Mouse (Mus musculus) c-Kit-negative CD71-positive TER-119-positive erythroid progenitor cells, embryonic 14.5 days (primary cell): Measurements from ENCODE around the gene Olfr1158.
"Not testable (repeated sequence)": the region's sequence is repeated elsewhere in the genome, so short reads cannot be mapped to it uniquely, and the experiment has no call there.

Experiments used
- DNase-seq: peaks from one replicate; pipeline ENCODE4 v3.0.0-alpha.2; 2013; ENCODE audit warnings: low read depth, low spot score

Gene Olfr1158

DNA sequence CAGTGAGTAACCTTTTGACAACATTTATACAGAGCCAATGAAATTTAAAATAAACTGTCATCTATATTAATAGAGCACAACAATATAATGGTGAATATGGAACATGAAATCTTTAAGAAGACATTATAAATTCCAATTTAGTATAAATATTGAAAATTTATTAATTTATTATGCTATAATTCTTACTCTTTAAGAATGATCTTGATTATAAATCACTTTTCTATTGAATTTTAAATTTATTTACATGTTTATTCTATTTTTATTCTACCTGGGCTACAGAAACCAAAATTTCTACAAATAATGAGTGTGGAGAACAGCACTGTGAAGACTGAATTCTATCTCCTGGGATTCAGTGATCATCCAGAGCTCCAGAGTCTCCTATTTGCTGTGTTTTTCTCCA lies at the start of gene Olfr1158:
Gene Olfr1158 (plus strand): TSS at position 301 of the 400 bp plus-strand sequence.
- no peak for DNase-seq

DNA sequence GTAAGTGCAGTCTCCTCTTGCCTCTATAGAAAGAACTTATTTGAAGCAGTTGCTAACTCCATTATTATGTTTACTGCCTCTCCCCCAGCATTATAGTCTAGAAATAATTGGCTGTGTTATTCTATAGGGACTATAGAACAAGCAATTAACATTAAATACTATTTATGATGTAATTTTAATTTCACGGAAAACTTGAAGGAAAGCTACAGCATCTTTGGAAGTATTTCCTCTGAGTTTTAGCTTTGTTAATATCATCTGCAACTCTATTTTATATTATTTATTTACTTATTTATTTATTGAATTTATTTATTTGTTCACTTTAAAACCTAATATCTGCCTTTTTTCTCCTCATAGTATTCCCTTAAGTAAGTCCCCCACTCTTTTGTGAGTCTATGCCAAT lies 44.9 kb upstream of the Olfr1158 start, which contains the start of gene Olfr1155:
Gene Olfr1155 (minus strand): TSS at position 101 of the 400 bp plus-strand sequence.
- DNase-seq: no peak

DNA sequence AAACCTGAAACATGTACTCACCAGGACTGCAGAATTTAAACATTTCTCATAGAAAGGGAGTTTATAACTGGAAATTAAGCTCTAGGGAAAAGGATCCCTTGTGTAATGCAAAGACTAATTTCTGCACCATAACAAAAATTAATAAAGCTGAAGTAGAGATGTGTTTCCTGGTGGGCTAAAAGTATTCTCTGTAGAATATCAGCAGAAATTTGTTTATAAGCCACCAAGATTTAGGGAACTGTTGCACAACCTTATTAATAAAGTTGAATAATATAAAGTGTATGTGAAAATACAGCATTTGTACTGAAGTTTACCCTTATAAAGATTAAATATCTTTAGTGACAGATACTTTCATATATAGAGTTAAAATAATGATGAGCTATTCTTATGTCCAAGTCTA lies 36.9 kb upstream of the Olfr1158 start, which contains the start of gene Olfr1156:
Gene Olfr1156 (minus strand): TSS at position 101 of the 400 bp plus-strand sequence.
- no peak for DNase-seq

DNA sequence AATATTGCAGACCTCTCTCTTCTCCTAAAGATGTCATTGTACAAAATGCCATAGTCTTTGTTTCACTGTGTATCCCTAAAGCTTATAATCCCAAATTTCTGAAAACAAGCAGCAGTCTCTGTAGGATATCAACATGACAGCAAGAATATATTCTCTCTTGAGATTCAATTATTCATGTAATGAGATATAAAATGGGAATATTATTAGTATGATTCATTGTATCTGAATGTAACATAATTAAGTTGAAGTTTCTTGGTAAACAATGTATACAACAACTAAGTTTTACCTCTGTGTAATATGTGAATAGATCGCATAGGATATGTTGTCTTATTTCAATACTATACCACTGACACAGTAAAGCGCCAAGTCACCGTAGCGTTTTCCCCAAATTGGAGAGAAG lies 21.7 kb upstream of the Olfr1158 start, which contains the start of gene Olfr1157:
Gene Olfr1157 (minus strand): TSS at position 101 of the 400 bp plus-strand sequence.
- no peak for DNase-seq

DNA sequence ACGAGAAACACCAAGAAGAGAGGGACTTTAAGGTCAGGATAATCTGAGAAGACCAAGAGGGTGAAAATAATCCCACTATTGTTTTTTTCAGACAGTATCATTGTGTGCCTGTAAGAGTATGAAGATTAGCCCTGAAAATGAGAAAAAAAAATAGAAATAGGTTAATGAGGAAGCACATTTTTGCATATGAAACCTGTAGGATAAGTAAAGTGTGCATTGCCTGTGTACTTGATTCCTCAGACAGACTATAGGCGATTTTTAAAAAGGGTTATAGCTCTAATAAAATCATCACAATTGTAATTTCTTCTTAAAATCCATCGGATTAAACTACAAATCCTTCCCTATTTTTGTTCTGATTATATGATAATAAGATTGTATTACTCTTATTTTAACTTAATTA lies 15.3 kb upstream of the Olfr1158 start, which contains the start of gene Olfr74:
Gene Olfr74 (minus strand): TSS at position 101 of the 400 bp plus-strand sequence.
- DNase-seq: no peak

DNA sequence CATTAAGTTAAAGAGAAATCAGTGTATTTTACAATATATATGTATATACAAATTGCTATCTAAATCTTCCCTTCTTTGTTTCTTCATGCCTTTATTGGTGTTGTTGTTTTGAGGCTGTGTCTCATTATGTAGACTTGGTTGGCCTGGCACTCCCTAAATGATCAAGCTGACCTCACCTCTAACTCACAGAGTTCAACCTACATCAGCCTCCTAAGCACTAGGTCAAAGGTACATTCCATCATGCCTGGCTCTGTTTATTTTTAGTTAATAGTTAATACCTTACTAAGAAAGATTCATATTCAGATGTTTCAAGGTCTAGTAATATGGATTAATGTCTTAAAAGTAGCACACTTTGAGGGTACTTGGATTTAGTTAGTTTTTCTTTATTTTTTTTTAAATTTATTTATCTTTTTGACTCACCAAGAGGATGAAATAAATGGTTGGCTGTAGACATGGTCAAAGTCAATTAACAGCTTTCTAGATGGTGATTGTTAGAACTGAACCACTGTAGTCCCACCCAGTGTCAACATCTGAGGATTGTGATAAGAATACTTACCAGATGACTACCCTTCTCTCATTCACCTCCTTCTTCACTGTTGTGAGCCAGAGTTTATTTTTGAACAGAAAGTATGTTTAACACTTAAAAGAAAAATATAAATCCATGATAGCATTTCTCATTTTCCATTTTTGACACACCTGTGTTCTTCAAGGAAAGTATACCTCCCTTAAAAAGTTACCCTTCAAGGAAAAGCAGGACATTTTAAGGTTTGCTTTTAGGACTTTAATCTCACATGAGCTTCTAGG lies 17.8 kb downstream of the Olfr1158 start, which contains the start of gene Olfr1160:
Gene Olfr1160 (minus strand): TSS at position 754 of the 804 bp plus-strand sequence.
- no peak for DNase-seq

DNA sequence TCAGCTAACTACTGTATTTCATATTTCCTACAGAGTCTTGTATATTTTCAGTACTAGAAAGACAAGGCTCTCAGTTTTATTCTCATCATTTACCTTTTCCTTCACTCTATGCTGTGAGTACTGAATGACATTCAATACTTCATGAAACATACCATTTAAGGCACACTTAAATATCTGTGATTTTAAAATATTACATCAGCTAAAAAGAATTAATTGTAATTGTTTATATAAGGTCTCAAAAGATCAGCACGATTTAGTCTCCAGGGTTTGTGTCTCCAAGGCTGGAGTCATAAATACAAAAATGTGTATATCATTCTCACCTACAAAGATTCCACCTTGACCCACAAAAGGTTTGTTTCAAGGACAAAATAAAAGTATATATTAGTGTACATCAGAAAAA lies 32.6 kb downstream of the Olfr1158 start, which contains the start of gene Olfr1161:
Gene Olfr1161 (plus strand): TSS at position 301 of the 400 bp plus-strand sequence.
- not testable (repeated sequence) for DNase-seq

DNA sequence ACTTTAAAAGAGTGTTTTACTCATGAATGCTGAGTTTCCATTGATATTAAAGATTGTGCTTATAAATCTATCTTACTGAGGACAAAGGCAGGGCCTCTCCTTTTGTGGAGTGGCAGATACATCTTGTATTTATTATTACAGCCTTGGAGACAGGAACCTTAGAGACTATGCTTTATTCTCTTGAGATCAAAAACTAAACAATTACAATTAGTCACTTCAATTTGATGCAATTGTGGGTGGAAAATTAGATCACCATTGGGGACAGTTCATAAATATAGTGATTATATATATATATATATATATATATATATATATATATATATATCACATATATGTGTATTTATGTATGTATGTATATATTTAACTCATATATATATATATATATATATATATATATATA lies 47.7 kb downstream of the Olfr1158 start, which contains the start of gene Olfr73:
Gene Olfr73 (minus strand): TSS at position 101 of the 400 bp plus-strand sequence.
- DNase-seq: no peak
